Mouse (Mus musculus): Measurements from ENCODE around the gene Adgra1.

DNA sequence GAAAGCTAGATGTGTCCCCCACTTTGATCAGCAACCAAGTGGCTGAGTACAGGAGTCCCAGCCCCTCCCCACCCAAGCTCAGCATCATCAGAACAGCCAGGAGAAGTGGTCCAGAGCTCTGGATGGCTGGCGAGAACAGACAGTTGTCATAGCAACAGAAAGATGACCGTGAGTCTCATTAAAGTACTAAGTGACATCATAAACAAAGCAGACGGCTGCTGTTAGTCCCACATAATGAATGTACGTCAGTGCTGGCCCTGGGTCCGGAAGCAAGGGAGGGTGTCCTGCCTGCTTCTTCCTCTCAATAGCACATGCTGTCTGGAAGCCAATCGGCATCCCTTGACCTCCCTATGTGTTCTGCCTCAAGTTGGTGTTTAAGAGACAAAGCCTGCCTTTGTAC lies 16.2 kb downstream of the Adgra1 start:
- TF ChIP-seq CTCF (IDR thresholded peaks at IDR 0.05; ENCODE audit: control insufficient read depth, insufficient read depth, insufficient read length), result no peak
- TF ChIP-seq MAX (IDR thresholded peaks at IDR 0.05), result no peak
- TF ChIP-seq USF1 (IDR thresholded peaks at IDR 0.05; ENCODE audit: low read depth), result no peak
- no peak for TF ChIP-seq FOSL1 (IDR thresholded peaks at IDR 0.05; ENCODE audit: insufficient read depth, low read length, poor library complexity, severe bottlenecking)
- no peak for TF ChIP-seq MYOG (IDR thresholded peaks at IDR 0.05; ENCODE audit: control insufficient read depth, extremely low read depth, insufficient read length)
- TF ChIP-seq CEBPB (IDR thresholded peaks at IDR 0.05; ENCODE audit: low read depth), result no peak

All from C2C12 (cell line).